Mouse (Mus musculus) liver, embryonic 14.5 days (tissue): ENCODE data around the gene Dazap2. TPM values are rescaled to one million over a fixed set of nuclear protein-coding genes. Genes with fewer than 3 reads are reported as not detected.
A peak's percentile ranks its signal among the peaks of the same experiment; 100 is the strongest.

Experiments used
- ATAC-seq: fragments of 200-750 bp; cut with Nextera tagmentation; 2 replicates; pipeline ENCODE4 v1.8.0; 2017; ENCODE audit warnings: moderate number of reproducible peaks, mild to moderate bottlenecking, moderate library complexity; ENCODE audit not compliant: insufficient read depth
- DNase-seq, 3 experiments: peaks; one replicate each; pipeline ENCODE4 v3.0.0-alpha.2; 2012 to 2013; ENCODE audit warnings: low read depth in 3 of 3, low spot score in 3 of 3
- H3K27ac ChIP-seq: fragments of 300-500 bp; sonication (generic); 2 replicates; pipeline ENCODE4 v1.5.1; 2014; ENCODE audit warnings: moderate library complexity, mild to moderate bottlenecking, control low read depth, inconsistent platforms
- H3K27me3 ChIP-seq: fragments of 300-500 bp; sonication (generic); 2 replicates; pipeline ENCODE4 v1.6.1; 2014; ENCODE audit warnings: mild to moderate bottlenecking, low read length, moderate library complexity; ENCODE audit not compliant: control insufficient read depth, insufficient read depth
- H3K36me3 ChIP-seq: fragments of 300-500 bp; sonication (generic); replicated peaks from 2 replicates; pipeline ENCODE4 v1.6.1; 2014; ENCODE audit warnings: low read depth; ENCODE audit not compliant: control insufficient read depth, insufficient read depth
- H3K4me1 ChIP-seq, 2 experiments: fragments of 200-500 bp in 1 of 2; fragments of 300-500 bp in 1 of 2; sonication (generic) in 1 of 2; replicated peaks; 2 replicates each; pipeline ENCODE4 v1.6.1; 2012 to 2014; ENCODE audit warnings: antibody characterized with exemption in 1 of 2, inconsistent platforms in 1 of 2, low read length in 1 of 2; ENCODE audit not compliant: control insufficient read depth in 2 of 2, insufficient read depth in 2 of 2
- H3K4me2 ChIP-seq: fragments of 300-500 bp; sonication (generic); 2 replicates; pipeline ENCODE4 v1.6.1; 2014; ENCODE audit warnings: low read depth, mild to moderate bottlenecking, control low read depth, moderate library complexity
- H3K4me3 ChIP-seq, 2 experiments: fragments of 200-500 bp in 1 of 2; fragments of 300-500 bp in 1 of 2; sonication (generic) in 1 of 2; 2 replicates each; pipeline ENCODE4 v1.5.1; 2012 to 2014; ENCODE audit warnings: low read depth in 2 of 2, low read length in 2 of 2, mild to moderate bottlenecking in 2 of 2, control low read depth in 1 of 2, inconsistent platforms in 1 of 2, moderate library complexity in 1 of 2; ENCODE audit not compliant: insufficient read depth in 1 of 2
- H3K9ac ChIP-seq: fragments of 300-500 bp; sonication (generic); replicated peaks from 2 replicates; pipeline ENCODE4 v1.6.1; 2014; ENCODE audit warnings: mild to moderate bottlenecking, control low read depth, moderate library complexity
- H3K9me3 ChIP-seq: fragments of 300-500 bp; sonication (generic); 2 replicates; pipeline ENCODE4 v1.6.1; 2016; ENCODE audit warnings: low read length, mixed read lengths; ENCODE audit not compliant: control insufficient read depth
- CTCF ChIP-seq: IDR thresholded peaks from 2 replicates; pipeline ENCODE4 v1.5.1; 2016; ENCODE audit warnings: antibody characterized with exemption, low read depth, control low read depth
- EP300 ChIP-seq: IDR thresholded peaks from 2 replicates; pipeline ENCODE4 v1.6.1; 2016; ENCODE audit warnings: antibody characterized with exemption, low read depth
- WGBS: fragments of 180-500 bp; shearing (Covaris S2); extraction: QIAGEN DNeasy Blood & Tissue Kit; methylation state at CpG from one replicate; pipeline ENCODE4 v1.1.7; 2014; ENCODE audit not compliant: insufficient replicate concordance; 5-methylcytosine and 5-hydroxymethylcytosine counted together
- polyA plus RNA-seq, 2 experiments: library from polyadenylated mRNA; depleted of rRNA in 1 of 2; stranded (reverse) in 1 of 2; unstranded in 1 of 2; fragments of >200 nt; fragmentation: Nextera tagmentation in 1 of 2; extraction: Ambion mirVana in 1 of 2; gene quantifications; 2 replicates each; pipeline versions ENCODE4 v1.2.1 to v1.2.3; 2012 to 2014

The Dazap2 gene
- polyA plus RNA-seq, 2 experiments: 107 to 178 TPM

- no peak for TF ChIP-seq EP300
- no peak for TF ChIP-seq CTCF
- H3K36me3 ChIP-seq: no peaks in the 10 kb centered on the region
- H3K9me3 ChIP-seq: no peaks in the 10 kb centered on the region
- no peak overlapping the region for H3K27ac ChIP-seq
- no peak for ATAC-seq
- 19% methylated on average over 9 of the region's 9 CpGs for WGBS
- H3K4me1 ChIP-seq: 0 out of 4 replicates have a peak, but pooled peaks cover 0 to 2% of the 10 kb centered on the region in 2 experiments
- H3K9ac ChIP-seq: no peak overlapping the region
- peak overlapping the region in 1 of 2 experiments; percentile 61; a peak in 1 of 4 replicates for H3K4me3 ChIP-seq
- peak overlapping the region; percentile 72 for H3K4me2 ChIP-seq
- DNase-seq: no peak
- H3K27me3 ChIP-seq: peaks cover 41% of the 10 kb centered on the region
Measured at GRCm38 (mm10) chr15:100598287-100598882, 16.8 kb upstream of the Dazap2 start.

GRCm38 (mm10) chr15:100598883-100599275 lies 16.3 kb upstream of the Dazap2 start:
- H3K9ac ChIP-seq: no peak overlapping the region
- DNase-seq (no peak), ATAC-seq (no peak)
- H3K4me2 ChIP-seq: peak overlapping the region; percentile 72
- peak overlapping the region; percentile 34 to 61 for H3K4me3 ChIP-seq
- peaks cover 41% of the 10 kb centered on the region for H3K27me3 ChIP-seq
- no peaks in the 10 kb centered on the region for H3K36me3 ChIP-seq
- H3K9me3 ChIP-seq: no peaks in the 10 kb centered on the region
- TF ChIP-seq CTCF: no peak
- TF ChIP-seq EP300: no peak
- H3K27ac ChIP-seq: no peak overlapping the region
- under 1% methylated on average over 12 of the region's 12 CpGs for WGBS
- 0 out of 4 replicates have a peak, but pooled peaks cover 0 to 2% of the 10 kb centered on the region in 2 experiments for H3K4me1 ChIP-seq

GRCm38 (mm10) chr15:100599276-100600046 lies 15.7 kb upstream of the Dazap2 start, which contains the start of gene Pou6f1:
Gene Pou6f1, minus strand, starts transcription at chr15:100599984.
- Histone ChIP-seq H3K4me3 (peak within 1 kb of the TSS; percentile 34 to 61), H3K36me3 (no peaks in the 10 kb centered on the region), H3K4me2 (peak within 1 kb of the TSS; percentile 72), H3K4me1 (peaks cover 0 to 2% of the 10 kb centered on the region in 2 experiments; a peak in 1 of 4 replicates), H3K9ac (no peak within 1 kb of the TSS; the same call in 1 of the 2 replicates), H3K27me3 (peaks cover 41% of the 10 kb centered on the region), H3K9me3 (no peaks in the 10 kb centered on the region), H3K27ac (no peak within 1 kb of the TSS)
- no peak for TF ChIP-seq CTCF
- TF ChIP-seq EP300: no peak
- DNase-seq: no peak
- 2% methylated on average over 63 of the region's 76 CpGs for WGBS
- no peak for ATAC-seq

GRCm38 (mm10) chr15:100600047-100600695 lies 15.0 kb upstream of the Dazap2 start:
- H3K27me3 ChIP-seq: peaks cover 41% of the 10 kb centered on the region

More at GRCm38 (mm10) chr15:100600047-100600695, 15.0 kb upstream of the Dazap2 start:
- 1% methylated on average over 35 of the region's 35 CpGs for WGBS
- H3K9me3 ChIP-seq: no peaks in the 10 kb centered on the region
- peaks cover 0 to 8% of the 10 kb centered on the region in 2 experiments; a peak in 1 of 4 replicates for H3K4me1 ChIP-seq
- no peak overlapping the region for H3K27ac ChIP-seq
- 0 out of 2 replicates have a peak, but pooled peaks have one; percentile 15 for ATAC-seq
- no peak for TF ChIP-seq EP300
- peak; percentile 41 for TF ChIP-seq CTCF
- H3K4me2 ChIP-seq: peak overlapping the region; percentile 72
- no peak overlapping the region for H3K9ac ChIP-seq
- no peaks in the 10 kb centered on the region for H3K36me3 ChIP-seq
- no peak for DNase-seq
- H3K4me3 ChIP-seq: peak overlapping the region; percentile 5 to 61; a peak in 2 of 4 replicates
